Mouse (Mus musculus) T-cell, adult 2 months (primary cell): ENCODE measurements at regions not wholly inside any gene's neighbourhood (a gene's known extent, or its start where the extent isn't known, plus 50 kb on each side); places are given as distances from the start of the nearest gene placed in this dataset.

Experiments used
- DNase-seq: peaks from one replicate; pipeline ENCODE4 v3.0.0; 2022; ENCODE audit warnings: low spot score

DNA sequence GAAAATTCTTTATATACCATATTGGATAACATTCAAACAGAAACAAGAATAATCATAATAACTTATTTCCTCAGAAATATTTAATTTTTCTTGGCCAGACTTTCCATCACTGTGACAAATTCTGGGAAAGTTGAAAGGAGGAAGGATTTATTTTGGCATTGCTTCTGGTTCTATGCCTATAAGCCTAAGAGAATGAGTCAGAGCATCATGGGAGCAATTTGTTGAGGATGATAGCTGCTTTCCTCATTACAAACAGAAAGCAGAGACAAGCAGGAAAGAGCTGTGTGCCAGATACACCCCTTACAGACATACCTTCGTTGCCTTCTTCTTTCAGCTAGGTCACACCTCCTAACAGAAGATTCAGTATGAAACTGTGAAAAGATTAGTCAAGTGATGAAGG lies 115.3 kb downstream of the Rgs21 start:
- no peak for DNase-seq

DNA sequence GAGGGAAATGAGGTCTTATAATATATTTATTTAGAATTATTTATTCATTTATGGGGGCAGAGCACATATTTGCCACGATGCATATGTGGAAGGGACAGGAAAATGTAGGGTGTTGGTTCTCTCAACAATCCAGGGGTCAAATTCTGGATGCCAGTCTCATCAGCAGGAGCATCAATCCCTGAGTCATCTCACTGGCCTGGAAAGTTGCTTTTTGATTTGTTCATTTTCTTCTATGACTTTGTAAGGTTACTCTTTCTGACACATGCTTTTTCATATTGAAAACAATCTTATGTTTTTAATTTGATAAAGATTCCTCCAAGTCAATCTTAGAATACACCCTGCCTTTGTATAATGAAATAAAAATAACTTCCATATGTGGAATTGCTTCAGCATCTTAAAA lies 115.7 kb downstream of the Rgs21 start:
- no peak for DNase-seq

DNA sequence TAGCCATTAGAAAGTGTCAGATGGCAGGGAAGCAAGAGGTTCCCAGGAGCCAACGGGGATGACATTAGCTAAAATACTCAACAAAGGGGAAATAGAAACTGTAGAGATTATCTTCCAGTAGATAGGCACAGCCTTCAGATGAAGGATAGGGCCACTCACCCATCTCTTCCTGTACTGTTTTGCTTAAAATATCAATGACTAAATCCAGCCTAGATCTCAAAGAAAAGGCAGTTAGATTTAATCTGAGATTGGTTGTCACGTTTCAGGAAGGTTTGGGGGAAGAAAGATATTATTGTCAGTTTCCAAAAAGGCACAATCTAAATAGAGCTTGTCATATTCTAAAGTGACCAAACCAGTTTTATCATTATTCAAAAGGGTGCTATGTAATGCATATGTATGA lies 130.8 kb downstream of the Rgs21 start:
- no peak for DNase-seq

DNA sequence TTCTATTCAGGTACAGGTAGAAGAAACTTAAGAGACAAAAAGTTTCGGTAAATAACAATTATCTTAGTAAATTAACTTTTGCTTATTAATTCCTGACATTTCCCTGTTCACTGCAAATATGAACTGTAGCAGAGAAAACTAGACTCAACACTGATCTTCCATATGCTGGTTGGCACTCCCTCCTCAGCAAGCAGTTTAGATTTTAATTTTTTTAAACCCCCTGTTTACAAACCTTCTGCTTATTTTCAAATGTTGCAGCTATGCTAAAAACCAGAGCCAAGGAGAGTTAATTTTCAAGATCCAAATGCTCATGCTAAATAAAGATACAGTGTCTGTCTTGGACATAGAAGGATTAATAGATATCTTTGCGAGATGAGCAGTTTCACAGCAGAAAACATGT lies 134.7 kb downstream of the Rgs21 start:
- no peak for DNase-seq

DNA sequence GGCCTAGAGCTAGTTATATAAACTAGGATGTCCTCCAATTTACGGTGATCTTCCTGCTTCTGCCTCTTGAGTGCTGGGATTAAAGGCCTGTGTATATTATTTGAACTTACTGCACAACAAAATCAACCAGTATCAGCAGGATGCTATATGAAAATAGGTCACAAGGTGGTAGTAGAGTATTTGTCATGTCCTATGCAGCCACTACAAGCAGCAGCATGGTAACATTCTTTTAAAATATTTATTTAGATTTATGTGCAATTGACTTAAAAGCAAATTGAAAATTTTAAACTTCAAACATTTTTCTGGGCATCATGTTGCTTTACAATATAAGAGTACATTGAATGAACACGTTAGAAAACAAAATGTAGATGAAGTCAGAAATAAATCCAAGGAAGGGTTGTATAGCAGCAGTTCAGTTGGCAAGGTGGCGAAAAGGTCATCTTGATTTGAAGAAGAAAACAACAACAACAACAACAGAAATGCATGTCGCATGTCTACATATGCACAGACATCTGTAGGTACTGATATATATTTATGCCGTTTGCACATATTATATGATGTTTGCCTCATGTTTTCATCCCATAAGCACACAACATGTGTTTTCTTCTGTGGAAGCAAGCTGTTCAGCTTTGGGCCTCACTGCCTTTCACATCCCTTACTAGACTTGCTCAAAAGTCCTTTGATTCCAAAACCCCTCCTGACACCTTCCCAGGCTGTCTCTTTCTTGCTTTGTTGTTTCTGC lies 135.8 kb downstream of the Rgs21 start:
- DNase-seq = no peak

DNA sequence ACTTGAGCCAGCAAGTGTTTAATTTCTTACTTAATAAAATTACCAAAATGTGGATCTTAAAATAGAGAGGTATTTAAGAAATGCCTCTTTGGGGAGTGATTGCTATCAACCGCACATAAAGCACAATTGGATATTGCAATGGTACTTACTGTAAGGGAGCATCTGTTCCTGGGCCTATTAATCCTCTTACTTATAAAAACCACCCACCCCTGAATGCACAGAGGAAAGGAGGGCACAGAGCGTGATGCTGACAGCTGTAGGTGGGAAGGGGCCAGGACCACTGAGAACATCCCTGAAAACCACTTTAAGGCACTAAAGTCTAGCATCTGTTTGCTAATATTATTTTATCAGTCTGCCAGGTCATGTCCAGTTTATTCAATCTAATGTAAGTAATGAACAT lies 146.1 kb downstream of the Rgs21 start:
- DNase-seq = no peak

DNA sequence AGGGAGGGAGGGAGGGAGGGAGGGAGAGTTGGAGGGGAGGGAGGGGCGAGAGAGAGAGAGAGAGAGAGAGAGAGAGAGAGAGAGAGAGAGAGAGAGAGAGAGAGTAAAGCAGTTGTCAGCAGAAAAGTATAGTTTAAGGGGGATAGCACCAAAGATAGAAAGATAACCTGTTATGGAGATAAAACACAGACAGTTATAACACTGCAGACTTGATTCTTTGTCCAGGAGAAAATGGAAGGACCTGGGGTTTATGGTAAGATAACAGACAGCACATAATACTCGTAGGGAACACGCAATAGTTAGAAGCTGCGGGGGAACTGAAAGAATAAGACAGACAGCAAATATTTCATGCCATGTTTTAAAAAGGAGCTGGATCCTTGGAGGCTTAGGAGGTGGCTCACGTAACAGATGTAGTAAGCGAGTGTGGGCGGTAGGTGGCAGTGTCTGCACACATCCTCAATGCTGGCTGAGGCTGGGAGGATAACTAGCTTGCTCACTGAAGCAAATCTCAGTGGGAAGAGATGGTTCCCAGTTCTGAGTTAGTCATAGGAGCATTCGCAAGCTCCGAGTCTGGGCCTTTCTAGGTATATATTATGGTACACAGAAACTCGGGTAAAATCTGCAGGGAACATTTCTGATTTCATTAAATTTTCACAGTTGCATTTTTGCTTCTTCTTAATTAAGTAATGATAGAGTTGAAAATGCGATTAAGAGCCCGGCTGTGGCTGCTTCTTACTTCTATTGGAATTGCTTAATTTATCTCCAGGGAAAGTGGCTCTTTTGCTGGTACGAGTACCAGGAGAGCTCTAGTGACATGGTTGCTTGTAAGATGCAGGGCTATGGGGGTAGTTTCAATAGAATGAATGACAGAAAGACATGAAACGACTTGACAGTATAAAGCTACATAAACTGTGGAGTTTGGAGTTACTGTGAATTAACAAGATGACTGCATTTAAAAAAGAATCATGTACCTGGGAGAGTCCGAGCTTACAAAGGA lies 157.6 kb upstream of the Rgs1 start:
- DNase-seq = peak; percentile 37

DNA sequence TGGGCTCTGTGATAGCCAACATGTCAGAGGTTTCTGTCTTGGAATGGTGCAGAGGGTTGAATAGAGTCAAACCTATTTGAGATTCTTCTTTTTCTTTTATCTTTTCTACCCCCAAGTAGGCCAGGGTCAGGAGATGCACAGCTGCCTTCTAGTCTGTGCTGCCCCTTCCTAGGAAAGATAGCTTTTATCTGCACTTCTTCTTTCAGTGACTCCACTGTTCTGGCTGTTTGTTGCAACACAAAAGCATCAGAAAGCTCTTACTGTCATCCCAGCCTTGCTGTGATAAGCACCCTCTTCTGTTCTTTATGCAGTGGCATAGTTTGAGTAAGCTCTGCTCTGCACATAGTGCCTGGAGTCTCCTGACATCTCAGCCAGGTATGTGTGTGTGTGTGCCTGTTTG lies 156.7 kb upstream of the Rgs1 start:
- DNase-seq = no peak

DNA sequence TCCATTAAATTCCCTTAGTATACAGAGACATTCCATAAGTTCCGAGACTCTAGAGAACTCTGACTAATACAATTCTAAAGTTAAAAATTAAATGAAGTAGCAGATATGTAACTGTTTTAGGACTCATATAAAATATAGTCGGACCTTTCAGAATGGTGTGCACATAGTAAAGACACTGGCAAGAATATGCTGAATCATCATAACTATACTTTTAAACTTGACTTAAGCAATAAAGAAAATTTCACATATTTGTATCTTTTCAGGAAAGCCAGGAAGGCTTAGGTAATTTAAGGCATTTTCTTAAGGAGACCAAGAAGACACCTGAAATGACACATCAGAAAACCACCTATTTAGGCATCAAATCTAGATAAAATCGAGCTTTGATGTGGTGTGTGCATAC lies 156.0 kb upstream of the Rgs1 start:
- DNase-seq = no peak

DNA sequence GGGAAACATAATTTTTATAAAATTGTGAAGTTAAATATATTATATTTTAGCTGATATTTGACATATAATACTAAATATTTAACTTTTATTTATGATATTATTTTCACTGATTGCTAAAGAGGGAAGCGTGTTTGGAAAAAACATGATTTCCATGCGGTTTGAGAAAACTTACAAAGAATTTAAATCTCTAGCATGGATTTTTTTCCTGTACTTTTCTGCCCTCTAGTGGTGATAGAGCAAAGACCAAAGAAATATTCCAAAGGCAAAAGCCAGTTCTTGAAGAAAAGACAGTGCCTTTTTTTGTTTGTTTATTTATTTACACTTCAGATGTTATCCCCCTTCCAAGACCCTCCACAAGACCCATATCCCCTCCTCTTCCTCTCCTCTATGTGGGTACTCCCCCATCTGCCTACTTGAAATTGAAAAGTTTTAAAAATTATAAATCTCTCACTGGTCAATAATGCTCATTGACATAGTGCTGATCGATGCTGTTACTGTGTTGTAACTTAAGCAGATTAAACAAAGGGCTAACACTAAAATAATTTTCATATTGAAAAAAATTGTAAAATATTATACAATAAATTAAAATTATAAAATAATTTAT lies 131.1 kb upstream of the Rgs1 start:
- no peak for DNase-seq

DNA sequence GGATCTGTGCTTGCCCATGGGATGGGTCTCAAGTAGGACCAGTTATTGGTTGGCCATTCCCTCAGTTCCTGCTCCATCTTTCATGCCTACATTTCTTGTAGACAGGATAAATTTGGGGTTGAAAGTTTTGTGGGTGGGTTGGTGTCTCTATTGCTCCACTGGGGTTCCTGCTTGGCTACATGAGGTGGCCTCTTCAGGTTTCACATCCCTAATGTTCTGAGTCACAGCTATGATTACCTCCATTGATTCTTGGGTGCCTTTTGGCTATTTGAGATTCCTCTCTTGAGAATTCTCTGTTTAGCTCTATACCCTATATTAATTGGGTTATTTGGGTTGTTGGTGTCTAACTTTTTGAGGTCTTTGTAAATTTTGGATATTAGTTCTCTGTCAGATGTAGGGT lies 125.1 kb upstream of the Rgs1 start:
- DNase-seq = no peak

DNA sequence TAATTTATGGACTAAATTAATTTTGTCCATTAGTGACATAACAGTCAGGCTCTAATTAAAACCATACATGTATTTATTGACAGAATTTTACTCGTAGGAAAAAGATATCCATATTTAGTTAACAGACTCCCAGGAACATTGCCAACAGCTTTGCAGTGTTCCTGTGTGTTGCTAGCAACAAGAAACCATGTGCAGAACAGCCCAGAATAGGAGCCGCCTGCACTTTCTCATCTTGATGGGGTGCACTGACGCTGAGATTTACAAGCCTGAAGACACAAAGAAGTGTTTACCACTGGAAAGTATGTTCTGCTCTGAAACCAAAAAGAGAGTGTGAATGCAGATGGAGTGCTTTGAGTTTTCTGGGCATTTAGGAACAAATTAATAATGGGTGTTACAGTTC lies 118.5 kb upstream of the Rgs1 start:
- no peak for DNase-seq

DNA sequence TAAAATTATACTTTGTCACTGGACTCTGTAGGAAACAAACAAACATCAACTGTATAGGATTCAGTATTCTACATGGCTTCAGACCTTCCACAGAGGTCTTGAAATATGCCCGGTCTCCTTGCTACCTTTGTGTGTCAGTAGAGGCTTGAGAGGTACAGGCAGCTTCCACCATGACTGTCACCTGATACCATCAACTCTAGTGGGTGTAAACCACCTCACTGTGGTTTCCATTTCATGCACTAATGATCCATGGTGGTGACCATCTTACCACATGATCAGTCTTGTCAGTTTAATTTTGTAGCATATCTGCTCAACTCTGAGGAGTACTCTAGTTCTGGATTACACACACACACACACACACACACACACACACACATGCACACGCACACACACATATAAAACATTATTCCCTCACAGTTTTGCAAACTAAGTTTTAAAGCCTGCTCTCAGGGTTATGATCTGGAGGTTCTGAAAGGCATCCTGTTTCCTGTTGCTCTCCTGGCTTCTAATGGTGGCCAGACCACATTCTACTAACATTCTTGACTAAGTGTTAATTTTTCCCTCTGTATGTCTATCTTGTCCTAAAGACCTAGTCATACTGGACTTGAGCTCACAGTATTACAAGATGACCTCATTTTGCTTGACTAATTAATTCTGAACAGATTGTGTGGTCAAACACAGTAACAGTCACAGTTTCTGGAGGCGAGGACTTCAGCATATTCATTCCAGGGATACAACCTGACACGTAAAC lies 106.7 kb upstream of the Rgs1 start:
- no peak for DNase-seq

DNA sequence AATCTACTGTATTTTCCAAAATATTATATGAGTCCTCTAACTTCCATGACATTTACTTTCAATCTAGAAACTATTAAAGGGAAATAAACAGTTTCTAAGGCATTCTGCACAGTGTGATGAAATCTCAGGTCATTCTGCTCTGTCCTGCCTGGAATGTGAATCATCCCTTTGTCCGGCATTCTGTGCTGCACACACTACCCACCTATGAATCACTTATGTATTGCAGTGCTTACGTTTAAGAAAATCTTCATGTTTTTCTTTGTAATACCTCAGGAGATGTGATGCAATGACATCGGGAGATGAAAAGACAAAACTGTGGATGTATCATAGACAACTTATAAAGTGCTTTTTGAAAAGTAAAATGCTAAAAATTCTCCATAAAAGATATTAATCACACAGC lies 106.0 kb upstream of the Rgs1 start:
- DNase-seq = no peak

DNA sequence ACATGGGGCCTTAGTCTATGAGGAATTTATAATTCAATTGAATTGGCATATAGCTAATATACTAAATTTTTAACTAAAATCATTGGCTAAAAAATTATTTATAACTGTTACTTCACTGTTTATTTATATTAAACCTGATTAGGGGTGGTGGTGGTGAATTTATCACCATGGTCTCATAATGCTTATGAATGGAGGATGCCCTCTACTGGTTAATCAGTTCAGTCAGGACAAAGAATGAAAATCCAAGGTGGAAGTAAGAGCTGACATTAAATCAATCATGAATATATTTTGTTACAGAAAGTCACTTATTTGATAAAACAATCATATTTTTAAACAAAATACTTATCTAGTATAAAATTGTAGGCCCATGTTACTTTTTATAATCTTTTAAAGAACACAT lies 104.3 kb upstream of the Rgs1 start:
- DNase-seq = no peak

DNA sequence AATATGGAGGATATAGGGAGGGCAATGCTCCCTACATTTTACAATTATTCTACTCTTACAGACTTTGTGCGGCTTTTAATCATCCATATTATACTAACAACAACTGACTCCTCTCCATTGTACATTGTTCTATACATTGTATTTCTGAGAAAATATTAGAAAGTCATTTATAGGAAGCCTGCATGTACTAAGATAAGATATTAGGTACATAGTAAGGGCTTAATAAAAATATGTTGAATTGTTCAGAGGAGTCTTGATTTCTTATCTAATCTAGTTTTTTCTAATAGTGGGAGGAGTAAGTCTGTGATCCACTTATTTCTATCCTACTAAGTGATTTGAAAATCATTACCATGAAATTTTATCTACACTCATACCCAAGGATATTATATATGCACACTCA lies 94.8 kb upstream of the Rgs1 start:
- DNase-seq = no peak

DNA sequence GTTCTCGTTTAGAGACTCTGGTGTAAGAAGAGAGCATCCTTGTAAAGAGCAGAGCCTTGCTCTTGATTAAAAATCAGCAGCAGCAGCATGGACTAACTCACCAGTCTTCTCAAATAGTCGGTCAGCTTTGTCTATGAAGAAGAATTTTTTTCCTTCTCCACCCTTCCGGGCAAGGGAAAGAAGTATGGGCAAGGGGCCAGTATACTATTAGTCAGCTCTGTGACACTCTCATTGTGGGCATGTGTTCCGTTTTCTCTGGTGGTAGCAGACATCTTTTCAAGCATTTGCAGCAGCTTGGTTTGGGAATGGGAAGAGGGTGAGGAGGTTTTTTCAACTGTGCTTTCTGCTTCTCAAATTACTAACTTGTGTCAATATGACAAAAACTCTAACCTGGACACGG lies 94.3 kb upstream of the Rgs1 start:
- DNase-seq = no peak

DNA sequence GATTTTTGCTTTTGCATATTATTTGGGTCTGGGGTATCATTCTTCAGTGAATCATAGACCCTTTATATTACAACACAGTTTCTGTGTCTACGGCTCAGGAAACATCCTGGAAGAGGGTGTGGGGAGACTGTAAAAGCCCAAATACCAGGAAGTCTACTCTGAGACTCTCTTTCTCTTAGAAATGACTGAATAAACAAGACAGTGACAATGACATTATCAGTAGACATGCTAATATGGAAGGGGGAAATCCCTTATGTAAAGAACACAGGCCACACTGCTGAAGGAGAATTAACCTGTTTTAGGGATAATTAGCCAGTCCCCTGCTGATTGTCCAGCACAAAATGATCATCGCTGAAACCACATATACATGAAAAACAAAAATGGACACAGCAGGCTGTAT lies 88.5 kb upstream of the Rgs1 start:
- DNase-seq = no peak

DNA sequence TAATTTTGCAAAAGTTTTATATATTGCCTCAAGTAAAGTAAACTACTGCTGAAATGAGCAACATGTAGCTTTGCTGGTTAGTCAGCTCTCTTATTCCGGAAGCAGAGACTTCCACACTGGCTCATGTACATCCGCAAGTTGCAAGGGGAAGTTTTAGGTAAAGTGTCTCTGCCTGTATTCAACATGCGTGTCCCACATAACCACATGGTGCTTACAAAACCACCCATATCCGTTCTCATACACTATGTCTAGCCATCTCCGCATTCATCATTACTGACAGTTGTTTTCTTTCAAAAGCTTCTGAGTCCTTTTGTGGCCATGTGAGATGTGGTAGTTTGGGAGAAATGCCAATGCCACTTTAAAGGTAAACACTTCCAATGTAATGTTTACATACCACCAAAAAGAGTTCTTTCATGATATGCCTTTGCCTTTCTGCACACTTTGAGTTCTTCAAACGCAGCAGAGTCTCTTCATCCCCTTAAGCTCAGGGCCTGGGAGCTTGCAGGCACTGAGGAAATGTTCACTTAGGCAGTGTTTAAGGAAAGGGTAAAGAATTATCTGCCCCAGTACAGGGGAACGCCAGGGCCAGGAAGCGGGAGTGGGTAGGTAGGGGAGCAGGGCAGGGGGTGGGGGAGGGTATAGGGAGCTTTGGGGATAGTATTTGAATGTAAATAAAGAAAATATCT lies 81.5 kb upstream of the Rgs1 start:
- peak; percentile 78 for DNase-seq

DNA sequence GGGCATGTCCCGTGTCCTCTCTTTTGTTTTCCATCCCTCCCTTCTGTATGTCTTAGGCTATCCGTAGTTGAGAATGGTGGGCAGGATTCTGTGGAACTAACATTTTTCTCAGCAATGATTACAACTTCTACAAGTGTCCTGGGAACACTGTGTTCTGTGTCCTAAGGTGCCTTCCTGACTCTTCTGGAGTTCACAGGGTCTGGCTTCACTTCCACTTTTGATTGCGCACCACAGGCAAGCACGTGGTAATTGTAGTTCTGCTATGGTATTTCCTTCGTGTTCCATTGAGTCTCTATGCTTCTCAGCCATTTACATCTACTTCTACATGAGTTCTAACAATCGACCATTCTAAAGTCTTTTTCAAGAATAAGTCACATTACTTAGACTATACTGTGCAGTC lies 70.4 kb upstream of the Rgs1 start:
- DNase-seq = no peak

DNA sequence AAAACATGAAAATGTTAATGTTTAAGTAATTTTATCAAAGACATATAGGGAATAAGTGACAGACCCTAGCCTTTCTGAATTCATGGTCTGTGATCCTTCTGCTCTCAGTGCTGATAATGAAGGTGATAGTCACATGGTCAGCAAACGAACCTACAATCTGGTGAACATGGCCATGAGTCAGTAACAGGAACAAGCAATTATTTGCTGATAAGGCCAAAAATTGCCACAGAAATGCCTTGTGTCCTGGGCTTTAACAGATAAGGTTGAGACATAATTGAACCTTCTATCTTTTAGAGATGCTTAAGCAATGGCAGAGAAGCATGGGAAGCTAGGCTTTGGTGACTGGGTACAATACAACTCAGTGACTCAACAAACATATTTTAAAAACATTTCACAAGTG lies 69.2 kb upstream of the Rgs1 start:
- DNase-seq = no peak

DNA sequence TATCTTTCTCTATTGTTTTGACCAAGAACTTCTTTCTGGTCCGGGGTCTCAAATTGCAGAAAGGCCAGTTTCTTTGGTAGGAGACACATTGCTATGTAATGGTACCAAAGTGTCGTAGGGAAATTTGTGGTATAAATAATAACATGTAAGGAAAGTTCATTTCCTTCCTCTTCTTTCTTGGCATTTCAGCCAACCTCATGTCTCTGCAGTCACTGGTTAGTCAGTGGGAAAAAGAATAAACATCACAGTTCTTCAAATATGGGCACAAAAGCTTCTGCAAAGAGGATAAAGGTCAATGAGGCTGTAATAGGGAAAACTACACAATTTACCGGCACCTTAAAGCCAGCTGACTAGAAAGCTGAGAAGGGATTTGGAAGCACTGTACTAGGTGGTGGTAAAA lies 68.5 kb upstream of the Rgs1 start:
- DNase-seq = no peak
